Mouse (Mus musculus): ENCODE results near the gene Zfp976. TPM values are rescaled to one million over a fixed set of nuclear protein-coding genes. Genes with fewer than 3 reads are reported as not detected.
"Not testable (repeated sequence)": the region's sequence is repeated elsewhere in the genome, so short reads cannot be mapped to it uniquely, and the experiment has no call there.

Zfp976 gene
- total RNA-seq (2021), result 1 to 10 TPM; 4.9 to 5.2 TPM

DNA sequence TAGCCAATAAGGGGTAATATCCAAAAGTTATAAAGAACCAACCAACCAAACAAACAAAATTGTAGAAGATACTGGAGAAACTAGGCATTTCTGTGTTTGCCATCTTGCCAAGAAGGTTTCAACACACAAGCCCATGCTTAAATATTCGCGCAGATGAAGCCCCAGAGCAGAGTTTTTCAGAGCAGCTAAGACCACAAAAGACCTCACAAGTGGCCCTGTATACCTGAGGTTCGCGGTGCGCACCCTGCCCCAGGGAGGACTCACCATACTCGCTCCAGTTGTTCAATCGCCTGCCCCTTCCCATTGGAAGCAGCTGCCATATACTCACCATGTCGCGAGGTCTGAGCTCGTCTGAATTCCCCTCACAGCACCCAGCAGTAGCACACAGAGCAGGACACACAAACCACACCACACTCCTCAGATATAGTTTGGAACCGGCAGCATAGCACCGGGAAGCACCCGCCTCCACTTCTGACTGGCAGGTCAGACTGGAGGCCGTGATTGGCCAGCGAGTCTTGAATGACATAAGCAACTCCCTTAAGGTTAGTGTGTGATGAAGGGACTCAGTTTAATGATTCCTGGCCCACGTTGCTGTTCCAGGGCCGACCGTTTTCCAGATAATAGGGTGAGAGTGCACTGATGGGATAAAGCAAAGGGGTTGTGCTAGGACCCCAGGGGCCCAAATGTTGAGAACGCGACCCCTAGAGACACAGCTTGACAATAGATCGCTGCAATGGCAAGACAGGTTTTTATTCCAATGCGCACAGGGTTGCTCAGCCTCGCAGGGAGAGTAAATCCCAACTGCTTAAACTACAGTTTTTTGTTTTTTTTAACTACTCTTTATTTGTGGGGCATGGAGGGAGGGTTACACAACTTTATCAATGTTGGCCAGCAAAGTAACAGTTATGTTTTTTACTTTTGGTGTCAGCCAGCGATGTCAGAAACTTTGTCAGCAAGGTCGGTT is at the start of gene Zfp976:
TSS of gene Zfp976 (minus strand) at position 437 of the 964 bp plus-strand sequence.
- peak; percentile 62 to 64 for DNase-seq

DNA sequence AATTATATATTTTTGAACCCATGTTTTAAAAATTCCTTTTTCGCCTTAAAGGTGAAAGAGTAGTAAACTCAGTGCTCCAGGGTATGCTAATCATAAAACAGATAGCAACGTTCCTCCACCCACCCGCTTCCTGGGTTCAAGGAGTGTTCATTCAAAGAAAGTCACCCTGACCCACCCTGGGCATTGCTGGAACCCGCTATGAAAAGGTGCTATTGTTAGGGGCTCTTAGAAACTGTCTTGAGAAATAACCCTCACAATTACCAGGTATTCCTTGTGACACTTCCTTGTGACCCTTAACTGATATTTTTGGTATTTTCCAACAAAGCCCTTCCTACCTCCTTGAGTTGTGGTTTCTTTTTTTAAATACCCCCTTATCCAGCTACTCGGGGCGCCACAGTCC is 37.7 kb upstream of the Zfp976 start:
- DNase-seq, result not testable (repeated sequence)

GRCm38 (mm10) chr7:42679646-42680045 is 37.3 kb upstream of the Zfp976 start:
- not testable (repeated sequence) for DNase-seq

GRCm38 (mm10) chr7:42660140-42660539 is 17.8 kb upstream of the Zfp976 start:
- not testable (repeated sequence) for DNase-seq

GRCm38 (mm10) chr7:42655211-42655610 is 12.8 kb upstream of the Zfp976 start:
- DNase-seq, result not testable (repeated sequence)

- DNase-seq, result not testable (repeated sequence)
These were observed 782 bp upstream of the Zfp976 start for GRCm38 (mm10) chr7:42643120-42643620.

GRCm38 (mm10) chr7:42631031-42631430 is 11.4 kb downstream of the Zfp976 start:
- DNase-seq, result not testable (repeated sequence)

GRCm38 (mm10) chr7:42595666-42596065 is 46.7 kb downstream of the Zfp976 start:
- not testable (repeated sequence) for DNase-seq

GRCm38 (mm10) chr7:42592413-42592812 is 50.0 kb downstream of the Zfp976 start, which contains the start of gene Zfp977:
Gene Zfp977 (minus strand): TSS chr7:42592547.
- DNase-seq, result not testable (repeated sequence)

DNA sequence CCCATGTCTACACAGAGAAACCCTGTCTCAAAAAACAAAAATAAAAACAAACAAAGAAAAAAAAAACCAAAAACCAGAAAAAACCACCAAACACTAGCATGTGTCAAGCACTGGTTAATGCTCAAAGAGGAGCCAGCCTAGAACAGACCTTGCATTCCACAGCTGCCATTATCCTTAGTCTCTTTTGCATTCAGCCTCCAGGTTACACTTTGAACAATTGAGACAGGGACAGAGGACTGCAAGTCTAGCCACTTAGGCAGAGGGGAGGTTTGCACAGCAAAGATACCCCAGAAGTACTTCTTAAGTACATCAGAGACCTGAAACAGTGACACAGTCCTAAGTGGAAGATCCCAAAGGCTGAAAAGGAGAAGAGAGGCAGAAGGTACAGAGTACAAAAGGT is 51.1 kb downstream of the Zfp976 start:
- not testable (repeated sequence) for DNase-seq

DNA sequence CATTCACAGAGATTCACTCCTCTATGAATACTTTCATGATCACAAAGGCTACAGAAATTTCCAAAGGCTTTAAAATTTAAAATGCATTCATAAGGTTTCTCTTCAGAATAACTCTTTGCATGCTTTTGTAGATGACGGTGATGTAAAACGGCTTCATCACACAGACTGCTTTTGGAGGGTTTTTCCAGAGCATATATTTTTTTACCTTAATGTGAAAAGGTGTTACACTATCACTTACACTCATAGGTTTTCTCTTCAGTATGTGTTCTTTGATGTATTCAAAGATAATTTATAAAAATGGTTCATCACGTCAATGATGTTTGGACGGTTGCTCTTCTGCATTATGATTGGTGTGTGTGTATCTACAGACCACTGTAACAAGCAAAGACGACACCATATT is 63.9 kb downstream of the Zfp976 start, which contains the start of gene Gm21028:
TSS of gene Gm21028 (minus strand) at position 101 of the 400 bp plus-strand sequence.
- no peak for DNase-seq

Small RNAs within 50 kb of the gene (microRNA-seq; reads per million reads assigned to microRNA genes)
- gene Gm24938, result 0 reads per million in 2 experiments

Other genes starting within 250 kb of the Zfp976 start
- gene 4933421I07Rik, start 194.5 kb downstream of the Zfp976 start, total RNA-seq (2021), result not detected
- gene Zfp141, start 136.8 kb downstream of the Zfp976 start, total RNA-seq (2021), result 10 to 100 TPM; 19.5 to 20.3 TPM
- gene Gm21028, start 64.0 kb downstream of the Zfp976 start, total RNA-seq (2021), result not detected
- gene Zfp977, start 50.0 kb downstream of the Zfp976 start, total RNA-seq (2021), result 1 to 10 TPM; 2.8 to 3.3 TPM
- 1 to 10 TPM; 6.8 to 8.5 TPM for gene Zfp975, start 50.2 kb upstream of the Zfp976 start, total RNA-seq (2021)
- not detected for gene Gm17067, start 84.4 kb upstream of the Zfp976 start, total RNA-seq (2021)
- gene Vmn2r62, start 150.9 kb upstream of the Zfp976 start, total RNA-seq (2021), result not detected
- under 1 TPM; 0.30 to 0.43 TPM for gene Gm2381, start 224.6 kb upstream of the Zfp976 start, total RNA-seq (2021)